Mouse (Mus musculus): ENCODE data around the gene Btbd7. TPM values are rescaled to one million over a fixed set of nuclear protein-coding genes. Genes with fewer than 3 reads are reported as not detected.

Gene Btbd7
- polyA plus RNA-seq, 1 experiment = 11.5 TPM

DNA sequence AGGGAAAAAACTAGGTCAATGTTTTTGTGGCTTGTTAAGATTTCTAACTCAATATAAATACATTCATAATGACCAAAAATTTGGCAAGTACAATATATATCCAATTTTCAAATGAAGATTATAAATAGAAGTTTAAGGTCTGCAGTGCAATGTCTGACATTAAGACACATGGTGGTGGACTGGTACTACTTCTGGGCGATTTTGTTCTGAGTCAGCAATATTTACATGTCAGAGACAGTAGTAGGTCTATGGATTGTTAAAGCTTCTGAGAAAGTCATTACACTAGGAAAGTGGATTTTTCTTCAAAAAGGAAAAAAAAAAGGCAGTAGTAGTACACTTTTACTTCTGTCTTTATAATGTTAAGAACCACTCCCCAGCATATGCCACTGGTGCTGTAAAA, 46.4 kb downstream of the Btbd7 start:
- Histone ChIP-seq H3K27ac (ENCODE audit: insufficient read depth, low read depth, low read length) (no peak overlapping the region), H3K4me1 (ENCODE audit: control insufficient read depth, insufficient read depth, insufficient read length, low read length) (peaks cover 2% of the 10 kb centered on the region; the same call in 1 of the 2 replicates), H3K4me3 (ENCODE audit: low read depth, low read length) (no peak overlapping the region), H3K36me3 (ENCODE audit: control insufficient read depth, insufficient read depth, low read length) (peaks cover 2% of the 10 kb centered on the region; the same call in 1 of the 2 replicates), H3K27me3 (ENCODE audit: control insufficient read depth, insufficient read depth, low read length) (no peaks in the 10 kb centered on the region)
- WGBS = 73% methylated on average over 1 of the region's 1 CpGs
- TF ChIP-seq POLR2A (IDR thresholded peaks at IDR 0.05; ENCODE audit: low read depth, low read length) (no peak), CTCF (IDR thresholded peaks at IDR 0.05; ENCODE audit: extremely low read depth, insufficient read length, insufficient replicate concordance, low read depth, low read length) (no peak)

DNA sequence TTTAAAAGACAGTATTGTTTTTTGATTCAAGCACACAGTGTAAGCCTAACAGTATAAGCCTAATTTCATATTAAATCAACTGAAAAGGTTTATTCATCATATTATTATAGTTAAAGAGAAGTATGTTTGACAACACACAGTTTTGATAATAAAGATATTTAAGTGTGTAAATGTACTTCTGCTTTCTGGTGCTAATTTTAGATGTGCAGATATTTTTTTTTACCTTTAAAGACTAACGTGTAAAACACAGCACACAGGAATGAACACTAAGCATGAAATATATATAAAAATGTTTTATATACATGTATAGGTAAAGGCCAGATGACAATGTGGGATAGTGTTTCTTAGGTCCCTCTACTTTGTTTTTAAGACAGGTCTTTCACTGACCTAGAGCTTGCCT, 51.2 kb downstream of the Btbd7 start:
- Histone ChIP-seq H3K4me3 (ENCODE audit: low read depth, low read length) (no peak overlapping the region), H3K36me3 (ENCODE audit: control insufficient read depth, insufficient read depth, low read length) (no peaks in the 10 kb centered on the region; the same call in 1 of the 2 replicates), H3K4me1 (ENCODE audit: control insufficient read depth, insufficient read depth, insufficient read length, low read length) (no peaks in the 10 kb centered on the region), H3K27me3 (ENCODE audit: control insufficient read depth, insufficient read depth, low read length) (no peaks in the 10 kb centered on the region), H3K27ac (ENCODE audit: insufficient read depth, low read depth, low read length) (no peak overlapping the region)
- WGBS = 83% methylated on average over 1 of the region's 1 CpGs
- TF ChIP-seq POLR2A (IDR thresholded peaks at IDR 0.05; ENCODE audit: low read depth, low read length) (no peak), CTCF (IDR thresholded peaks at IDR 0.05; ENCODE audit: extremely low read depth, insufficient read length, insufficient replicate concordance, low read depth, low read length) (no peak)

DNA sequence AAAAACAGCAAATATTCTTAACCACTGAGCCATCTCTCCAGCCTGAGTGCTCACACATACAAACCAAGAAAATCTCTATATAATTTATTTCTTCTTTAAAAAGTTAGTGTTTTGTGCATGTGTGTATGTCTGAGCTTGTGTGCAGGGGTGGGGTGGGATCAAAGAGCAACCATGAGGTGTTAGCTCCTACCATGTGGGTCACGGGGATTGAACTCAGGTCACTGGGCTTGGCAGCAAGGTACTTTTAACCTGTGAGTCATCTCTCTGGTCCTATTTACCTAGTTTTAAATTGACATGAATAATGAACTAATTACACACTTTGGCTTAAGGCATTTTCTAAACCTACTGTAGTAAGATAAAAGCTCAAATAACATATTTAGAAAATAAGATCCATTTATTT, 51.9 kb downstream of the Btbd7 start:
- H3K27me3 ChIP-seq (ENCODE audit: control insufficient read depth, insufficient read depth, low read length) = no peaks in the 10 kb centered on the region
- TF ChIP-seq CTCF (IDR thresholded peaks at IDR 0.05; ENCODE audit: extremely low read depth, insufficient read length, insufficient replicate concordance, low read depth, low read length) = no peak
- no peak for TF ChIP-seq POLR2A (IDR thresholded peaks at IDR 0.05; ENCODE audit: low read depth, low read length)
- no peak overlapping the region for H3K4me3 ChIP-seq (ENCODE audit: low read depth, low read length)
- no peaks in the 10 kb centered on the region; the same call in 1 of the 2 replicates for H3K36me3 ChIP-seq (ENCODE audit: control insufficient read depth, insufficient read depth, low read length)
- WGBS = 40% methylated on average over 1 of the region's 1 CpGs
- no peak overlapping the region for H3K27ac ChIP-seq (ENCODE audit: insufficient read depth, low read depth, low read length)
- no peaks in the 10 kb centered on the region for H3K4me1 ChIP-seq (ENCODE audit: control insufficient read depth, insufficient read depth, insufficient read length, low read length)

DNA sequence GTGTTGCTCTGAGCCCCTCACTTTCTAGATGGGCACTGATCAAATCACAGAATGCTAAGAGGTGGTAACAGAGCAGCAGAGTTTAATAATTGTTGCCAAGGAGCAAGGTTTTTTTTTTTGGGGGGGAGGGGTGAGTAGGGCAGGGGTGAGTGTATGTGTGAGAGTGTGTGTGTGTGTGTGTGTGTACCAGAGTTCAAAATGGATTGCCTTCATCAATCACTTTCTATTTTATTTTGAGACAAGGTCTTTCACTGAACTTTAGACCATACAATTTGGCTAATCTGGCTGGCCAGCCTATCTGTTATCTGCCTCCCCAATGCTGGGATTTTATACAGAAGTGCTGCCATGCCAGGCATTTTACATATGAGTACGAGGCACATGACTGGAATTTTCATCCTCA, 63.4 kb downstream of the Btbd7 start:
- no peak overlapping the region for H3K27ac ChIP-seq (ENCODE audit: insufficient read depth, low read depth, low read length)
- no peak for TF ChIP-seq POLR2A (IDR thresholded peaks at IDR 0.05; ENCODE audit: low read depth, low read length)
- no peak for TF ChIP-seq CTCF (IDR thresholded peaks at IDR 0.05; ENCODE audit: extremely low read depth, insufficient read length, insufficient replicate concordance, low read depth, low read length)
- peaks cover 15% of the 10 kb centered on the region for H3K36me3 ChIP-seq (ENCODE audit: control insufficient read depth, insufficient read depth, low read length)
- no peaks in the 10 kb centered on the region for H3K27me3 ChIP-seq (ENCODE audit: control insufficient read depth, insufficient read depth, low read length)
- no peak overlapping the region for H3K4me3 ChIP-seq (ENCODE audit: low read depth, low read length)
- H3K4me1 ChIP-seq (ENCODE audit: control insufficient read depth, insufficient read depth, insufficient read length, low read length) = peaks cover 5% of the 10 kb centered on the region; the same call in 1 of the 2 replicates
- WGBS = 42% methylated on average over 1 of the region's 1 CpGs

DNA sequence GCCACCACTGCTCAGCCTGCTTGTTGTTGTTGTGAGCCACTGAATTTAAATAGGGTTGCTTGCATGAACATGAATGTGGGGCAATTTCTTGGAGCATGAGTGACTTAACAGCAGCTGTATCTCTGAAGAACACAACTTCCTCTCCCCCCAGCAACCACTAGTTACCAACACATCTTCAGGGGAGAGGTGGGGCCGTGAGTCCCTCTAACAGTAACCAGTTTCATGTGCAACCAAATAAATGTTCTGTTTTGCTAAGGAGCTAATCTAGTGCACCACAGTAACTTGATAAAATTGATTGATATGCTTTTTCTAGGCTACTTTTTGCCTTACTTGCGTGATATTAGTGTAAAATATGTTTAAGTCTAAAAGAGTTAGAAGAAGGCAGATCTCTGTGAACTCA, 78.7 kb downstream of the Btbd7 start:
- no peak overlapping the region for H3K27ac ChIP-seq (ENCODE audit: insufficient read depth, low read depth, low read length)
- no peak overlapping the region for H3K4me3 ChIP-seq (ENCODE audit: low read depth, low read length)
- H3K4me1 ChIP-seq (ENCODE audit: control insufficient read depth, insufficient read depth, insufficient read length, low read length) = peaks cover 3% of the 10 kb centered on the region; the same call in 1 of the 2 replicates
- 88% methylated on average over 2 of the region's 2 CpGs for WGBS
- peaks cover 14% of the 10 kb centered on the region for H3K36me3 ChIP-seq (ENCODE audit: control insufficient read depth, insufficient read depth, low read length)
- no peak for TF ChIP-seq CTCF (IDR thresholded peaks at IDR 0.05; ENCODE audit: extremely low read depth, insufficient read length, insufficient replicate concordance, low read depth, low read length)
- no peak for TF ChIP-seq POLR2A (IDR thresholded peaks at IDR 0.05; ENCODE audit: low read depth, low read length)
- H3K27me3 ChIP-seq (ENCODE audit: control insufficient read depth, insufficient read depth, low read length) = no peaks in the 10 kb centered on the region

DNA sequence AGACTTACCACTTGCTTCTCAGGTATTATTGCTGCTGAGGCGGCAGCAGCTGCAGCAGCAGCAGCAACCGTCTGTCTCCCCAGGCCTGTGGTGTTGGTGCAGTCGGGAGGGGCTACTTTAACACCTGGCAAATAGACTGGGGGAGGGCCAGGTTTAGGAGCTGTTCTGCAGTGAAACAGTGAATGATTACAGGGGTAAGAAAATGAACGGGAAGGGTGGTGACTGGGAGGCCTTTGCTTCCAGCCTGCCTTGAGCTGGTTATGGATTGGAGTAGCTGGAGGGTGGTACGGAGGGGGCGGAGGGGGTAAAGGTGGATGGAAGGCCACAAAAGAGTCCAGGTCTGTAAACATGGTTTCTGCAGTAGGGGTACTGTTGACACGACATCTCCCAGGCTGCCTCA, 90.3 kb downstream of the Btbd7 start:
- Histone ChIP-seq H3K4me1 (ENCODE audit: control insufficient read depth, insufficient read depth, insufficient read length, low read length) (no peaks in the 10 kb centered on the region), H3K27ac (ENCODE audit: insufficient read depth, low read depth, low read length) (no peak overlapping the region), H3K36me3 (ENCODE audit: control insufficient read depth, insufficient read depth, low read length) (peaks cover 63% of the 10 kb centered on the region), H3K27me3 (ENCODE audit: control insufficient read depth, insufficient read depth, low read length) (no peaks in the 10 kb centered on the region), H3K4me3 (ENCODE audit: low read depth, low read length) (no peak overlapping the region)
- TF ChIP-seq POLR2A (IDR thresholded peaks at IDR 0.05; ENCODE audit: low read depth, low read length) = no peak
- no peak for TF ChIP-seq CTCF (IDR thresholded peaks at IDR 0.05; ENCODE audit: extremely low read depth, insufficient read length, insufficient replicate concordance, low read depth, low read length)
- 67% methylated on average over 7 of the region's 7 CpGs for WGBS

DNA sequence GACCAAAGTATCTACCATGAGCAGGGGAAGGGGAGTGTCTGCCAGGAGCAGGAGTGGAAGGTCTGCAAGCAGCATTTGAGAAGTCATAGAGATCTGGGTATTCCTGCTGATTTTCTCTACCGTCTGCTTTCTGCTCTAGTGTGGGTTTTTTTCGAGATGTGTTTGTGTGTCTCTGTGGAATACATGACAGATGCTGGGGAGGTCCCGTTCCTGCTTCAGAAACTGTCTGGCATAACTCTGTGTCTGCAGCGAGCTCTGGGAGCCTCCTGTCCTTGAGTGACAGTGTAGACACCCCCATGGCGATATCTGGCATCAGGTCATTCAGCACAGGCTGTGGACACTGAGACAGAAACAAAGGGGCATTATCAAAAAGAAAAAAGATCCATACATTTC, 92.7 kb downstream of the Btbd7 start:
- H3K27ac ChIP-seq (ENCODE audit: insufficient read depth, low read depth, low read length) = no peak overlapping the region
- no peaks in the 10 kb centered on the region for H3K4me1 ChIP-seq (ENCODE audit: control insufficient read depth, insufficient read depth, insufficient read length, low read length)
- 87% methylated on average over 5 of the region's 5 CpGs for WGBS
- no peaks in the 10 kb centered on the region for H3K27me3 ChIP-seq (ENCODE audit: control insufficient read depth, insufficient read depth, low read length)
- TF ChIP-seq CTCF (IDR thresholded peaks at IDR 0.05; ENCODE audit: extremely low read depth, insufficient read length, insufficient replicate concordance, low read depth, low read length) (no peak), POLR2A (IDR thresholded peaks at IDR 0.05; ENCODE audit: low read depth, low read length) (no peak)
- no peak overlapping the region for H3K4me3 ChIP-seq (ENCODE audit: low read depth, low read length)
- peaks cover 54% of the 10 kb centered on the region for H3K36me3 ChIP-seq (ENCODE audit: control insufficient read depth, insufficient read depth, low read length)
